Mouse (Mus musculus): ENCODE results near the gene Haus4. TPM values are rescaled to one million over a fixed set of nuclear protein-coding genes. Genes with fewer than 3 reads are reported as not detected.

Gene Haus4
- 10 to 100 TPM; 12.0 to 16.5 TPM for total RNA-seq (2023)

GRCm38 (mm10) chr14:54553975-54554769 is at the start of gene Haus4:
TSS of gene Haus4 (minus strand) at chr14:54554616.

GRCm38 (mm10) chr14:54577089-54577982 is 22.9 kb upstream of the Haus4 start, which contains the start of gene Ajuba:
TSS of gene Ajuba (minus strand) at chr14:54577558.

Other genes with a start within 250 kb of the Haus4 start
- 10 to 100 TPM; 72.7 to 93.1 TPM for gene Oxa1l, start 193.8 kb downstream of the Haus4 start, total RNA-seq (2023)
- 1 to 10 TPM; 1.1 to 2.4 TPM for gene Slc7a7, start 136.8 kb downstream of the Haus4 start, total RNA-seq (2023)
- gene Mrpl52, start 127.7 kb downstream of the Haus4 start, total RNA-seq (2023), result 10 to 100 TPM; 70.9 to 71.6 TPM
- gene Mmp14, start 123.0 kb downstream of the Haus4 start, total RNA-seq (2023), result 1 to 10 TPM in 1 of 2 experiments, under 1 TPM in 1; 0.61 to 1.1 TPM
- gene Lrp10, start 90.5 kb downstream of the Haus4 start, total RNA-seq (2023), result 100 to 1,000 TPM; 125 to 142 TPM
- gene Rem2, start 78.5 kb downstream of the Haus4 start, total RNA-seq (2023), result 1 to 10 TPM; 1.5 to 1.7 TPM
- gene Prmt5, start 37.1 kb downstream of the Haus4 start, total RNA-seq (2023), result 10 to 100 TPM; 39.8 to 40.1 TPM
- under 1 TPM; 0.32 to 0.59 TPM for gene Ajuba, start 22.9 kb upstream of the Haus4 start, total RNA-seq (2023)
- gene 4931414P19Rik, start 51.4 kb upstream of the Haus4 start, total RNA-seq (2023), result 1 to 10 TPM; 4.8 to 6.4 TPM
- 10 to 100 TPM; 60.0 to 72.1 TPM for gene Psmb5, start 63.4 kb upstream of the Haus4 start, total RNA-seq (2023)
- not detected for gene Psmb11, start 66.8 kb upstream of the Haus4 start, total RNA-seq (2023)
- not detected for gene Gm17606, start 86.3 kb upstream of the Haus4 start, total RNA-seq (2023)
- 1 to 10 TPM; 8.4 to 8.8 TPM for gene Cdh24, start 86.7 kb upstream of the Haus4 start, total RNA-seq (2023)
- 10 to 100 TPM; 37.4 to 47.4 TPM for gene 1700123O20Rik, start 131.6 kb upstream of the Haus4 start, total RNA-seq (2023)
- gene Acin1, start 132.3 kb upstream of the Haus4 start, total RNA-seq (2023), result 100 to 1,000 TPM; 566 to 583 TPM
- gene Gm29776, start 144.2 kb upstream of the Haus4 start, total RNA-seq (2023), result not detected
- gene Cebpe, start 157.6 kb upstream of the Haus4 start, total RNA-seq (2023), result not detected
- gene Slc7a8, start 227.3 kb upstream of the Haus4 start, total RNA-seq (2023), result under 1 TPM in 1 of 2 experiments, not detected in 1; 0.29 TPM

Measured in T-cell, adult 66 days (primary cell).